Mouse (Mus musculus): ENCODE data around the gene Usp47. TPM values are rescaled to one million over a fixed set of nuclear protein-coding genes. Genes with fewer than 3 reads are reported as not detected.

Gene Usp47
- polyA plus RNA-seq, 1 experiment from 2014 or later, result 63.8 TPM

DNA sequence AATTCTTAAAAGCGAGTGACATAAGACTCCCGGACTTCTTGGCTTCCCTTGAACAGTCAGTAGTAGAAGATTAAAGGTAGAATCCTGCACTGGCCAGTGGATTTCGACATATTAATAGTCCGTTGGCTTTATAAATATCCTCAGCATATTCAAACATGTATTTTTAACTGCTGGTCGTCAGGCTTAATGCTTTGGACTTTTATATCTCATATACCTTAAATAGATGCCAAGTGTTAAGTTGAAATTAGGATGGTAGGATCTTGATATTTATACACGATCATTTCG, 1.1 kb downstream of the Usp47 start:
- Histone ChIP-seq H3K27me3 (ENCODE audit: control insufficient read depth, insufficient read depth, low read length) (no peaks in the 10 kb centered on the region), H3K27ac (ENCODE audit: low read length) (peak overlapping the region; percentile 98), H3K9me3 (replicated peaks; ENCODE audit: control insufficient read depth, low read length) (no peaks in the 10 kb centered on the region), H3K4me2 (ENCODE audit: low read depth, low read length) (peak overlapping the region; percentile 91), H3K4me1 (ENCODE audit: control insufficient read depth, insufficient read depth, low read length) (peaks cover 23% of the 10 kb centered on the region), H3K4me3 (replicated peaks; ENCODE audit: low read length) (peak overlapping the region; percentile 92), H3K9ac (ENCODE audit: low read length) (peak overlapping the region; percentile 99), H3K36me3 (ENCODE audit: control insufficient read depth, insufficient read depth, low read length) (no peaks in the 10 kb centered on the region)
- WGBS, result 9% methylated on average over 7 of the region's 7 CpGs
- ATAC-seq (ENCODE audit: insufficient read depth, low FRiP score), result no peak

DNA sequence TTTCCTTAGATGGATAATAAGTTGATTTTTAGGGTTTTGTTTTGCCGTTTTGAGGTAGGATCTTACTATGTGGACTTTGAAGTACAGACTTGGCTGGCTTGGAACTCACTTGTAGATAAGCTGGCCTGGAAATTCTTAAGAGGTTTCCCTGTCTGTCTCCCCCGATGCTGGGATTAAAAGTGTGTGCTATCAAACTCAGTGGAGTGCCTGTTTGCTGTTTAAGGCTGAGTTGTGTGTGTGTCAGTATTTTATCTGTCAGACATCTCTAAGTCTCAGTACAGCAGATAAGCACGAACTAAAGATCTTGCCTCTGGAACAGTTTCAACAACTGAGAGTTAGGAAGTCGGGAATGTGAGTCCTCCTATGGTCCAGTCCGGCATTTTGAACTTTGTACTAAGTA, 1.6 kb downstream of the Usp47 start:
- Histone ChIP-seq H3K4me1 (ENCODE audit: control insufficient read depth, insufficient read depth, low read length) (peaks cover 26% of the 10 kb centered on the region), H3K4me3 (replicated peaks; ENCODE audit: low read length) (peak overlapping the region; percentile 92), H3K9ac (ENCODE audit: low read length) (peak overlapping the region; percentile 65), H3K4me2 (ENCODE audit: low read depth, low read length) (peak overlapping the region; percentile 91), H3K9me3 (replicated peaks; ENCODE audit: control insufficient read depth, low read length) (no peaks in the 10 kb centered on the region), H3K27ac (ENCODE audit: low read length) (peak overlapping the region; percentile 49), H3K36me3 (ENCODE audit: control insufficient read depth, insufficient read depth, low read length) (no peaks in the 10 kb centered on the region), H3K27me3 (ENCODE audit: control insufficient read depth, insufficient read depth, low read length) (no peaks in the 10 kb centered on the region)
- WGBS, result 4% methylated on average over 5 of the region's 5 CpGs
- ATAC-seq (ENCODE audit: insufficient read depth, low FRiP score), result no peak

DNA sequence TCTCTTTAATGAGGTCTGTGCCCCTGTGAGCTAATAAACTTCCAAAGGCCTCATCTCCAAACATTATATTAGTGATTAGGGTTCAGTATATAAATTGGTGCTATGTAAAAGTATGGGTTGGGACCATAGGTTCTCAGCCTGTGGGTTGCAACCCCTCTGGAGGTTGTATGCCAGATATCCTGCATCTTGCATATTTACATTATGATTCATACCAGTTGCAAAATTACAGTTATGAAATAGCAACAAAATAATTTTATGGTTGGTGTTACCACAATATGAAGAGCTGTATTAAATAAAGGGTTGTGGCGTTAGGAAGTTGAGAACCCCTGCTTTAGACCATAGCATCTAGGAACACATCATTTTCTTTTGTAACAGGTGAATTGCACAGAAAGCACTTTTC, 7.3 kb downstream of the Usp47 start:
- Histone ChIP-seq H3K27me3 (ENCODE audit: control insufficient read depth, insufficient read depth, low read length) (no peaks in the 10 kb centered on the region), H3K4me2 (ENCODE audit: low read depth, low read length) (no peak overlapping the region), H3K9me3 (replicated peaks; ENCODE audit: control insufficient read depth, low read length) (no peaks in the 10 kb centered on the region), H3K27ac (ENCODE audit: low read length) (no peak overlapping the region), H3K4me1 (ENCODE audit: control insufficient read depth, insufficient read depth, low read length) (peaks cover 33% of the 10 kb centered on the region), H3K9ac (ENCODE audit: low read length) (no peak overlapping the region), H3K36me3 (ENCODE audit: control insufficient read depth, insufficient read depth, low read length) (no peaks in the 10 kb centered on the region), H3K4me3 (replicated peaks; ENCODE audit: low read length) (no peak overlapping the region)
- WGBS, result 82% methylated on average over 1 of the region's 1 CpGs
- no peak for ATAC-seq (ENCODE audit: insufficient read depth, low FRiP score)

DNA sequence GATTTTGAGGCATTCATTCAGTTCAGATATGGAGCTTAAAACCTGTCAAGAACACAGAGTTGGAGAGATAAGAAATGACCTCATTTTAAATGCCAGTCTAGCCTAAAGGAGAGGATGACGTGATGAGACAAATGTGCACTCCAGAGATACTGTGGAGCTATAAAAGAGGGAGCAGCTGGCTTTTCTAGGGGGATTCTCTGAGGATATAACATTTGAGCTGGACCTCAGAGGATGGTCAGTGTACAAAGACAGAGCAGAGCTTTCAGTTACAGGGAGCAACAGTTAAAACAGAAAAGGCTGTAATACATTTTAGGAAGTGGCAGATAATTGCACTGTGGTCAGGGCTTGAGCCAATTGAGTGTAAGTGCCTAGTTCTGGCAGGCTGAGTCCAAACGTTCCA, 12.5 kb downstream of the Usp47 start:
- Histone ChIP-seq H3K9me3 (replicated peaks; ENCODE audit: control insufficient read depth, low read length) (no peaks in the 10 kb centered on the region), H3K4me2 (ENCODE audit: low read depth, low read length) (no peak overlapping the region), H3K27me3 (ENCODE audit: control insufficient read depth, insufficient read depth, low read length) (no peaks in the 10 kb centered on the region), H3K27ac (ENCODE audit: low read length) (peak overlapping the region; percentile 64), H3K4me3 (replicated peaks; ENCODE audit: low read length) (no peak overlapping the region), H3K4me1 (ENCODE audit: control insufficient read depth, insufficient read depth, low read length) (peaks cover 9% of the 10 kb centered on the region; the same call in 1 of the 2 replicates), H3K9ac (ENCODE audit: low read length) (no peak overlapping the region), H3K36me3 (ENCODE audit: control insufficient read depth, insufficient read depth, low read length) (no peaks in the 10 kb centered on the region)
- ATAC-seq (ENCODE audit: insufficient read depth, low FRiP score), result no peak
- WGBS, result 11% methylated on average over 2 of the region's 2 CpGs

DNA sequence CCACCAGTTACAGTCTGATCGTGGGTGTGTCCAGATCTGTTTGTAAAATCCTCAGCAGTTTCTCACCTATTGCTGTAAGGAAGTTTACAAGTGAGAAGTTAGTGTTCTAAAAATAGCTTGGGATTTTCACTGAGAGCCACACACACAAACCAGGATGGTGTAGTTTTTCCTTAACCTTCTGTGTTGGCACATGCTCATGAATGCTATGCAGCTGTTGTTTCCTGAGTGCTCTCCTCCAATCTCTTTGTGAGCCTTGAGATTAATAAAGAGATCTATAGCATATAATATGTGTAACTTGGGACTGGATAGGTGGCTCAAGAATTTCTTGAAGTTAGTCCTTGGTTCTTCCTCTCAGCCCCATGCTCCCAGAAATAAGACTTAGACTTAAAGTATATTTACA, 13.3 kb downstream of the Usp47 start:
- Histone ChIP-seq H3K27ac (ENCODE audit: low read length) (no peak overlapping the region), H3K27me3 (ENCODE audit: control insufficient read depth, insufficient read depth, low read length) (no peaks in the 10 kb centered on the region), H3K9me3 (replicated peaks; ENCODE audit: control insufficient read depth, low read length) (no peaks in the 10 kb centered on the region), H3K4me3 (replicated peaks; ENCODE audit: low read length) (no peak overlapping the region), H3K36me3 (ENCODE audit: control insufficient read depth, insufficient read depth, low read length) (no peaks in the 10 kb centered on the region), H3K4me1 (ENCODE audit: control insufficient read depth, insufficient read depth, low read length) (peaks cover 7% of the 10 kb centered on the region; the same call in 1 of the 2 replicates), H3K9ac (ENCODE audit: low read length) (no peak overlapping the region), H3K4me2 (ENCODE audit: low read depth, low read length) (no peak overlapping the region)
- WGBS, result 53% methylated on average over 1 of the region's 1 CpGs
- no peak for ATAC-seq (ENCODE audit: insufficient read depth, low FRiP score)

DNA sequence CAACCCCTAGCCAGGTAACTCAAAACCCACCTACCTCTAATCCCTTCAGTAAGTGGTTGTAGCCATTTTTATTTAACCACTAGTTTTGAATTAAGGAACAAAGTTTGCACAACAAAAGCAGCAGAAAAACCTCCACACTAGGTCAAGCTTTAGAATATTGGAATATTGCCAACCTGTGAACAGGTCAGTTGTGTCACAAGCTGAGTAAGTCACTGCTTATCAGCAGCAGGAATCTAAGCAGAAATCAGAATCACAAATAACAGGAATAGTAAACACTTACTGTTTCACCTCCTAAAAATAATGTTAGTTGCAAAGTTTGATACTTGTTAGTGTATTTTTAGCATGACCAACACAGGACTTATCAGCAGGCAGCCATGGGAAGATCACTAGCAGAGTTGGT, 17.0 kb downstream of the Usp47 start:
- no peaks in the 10 kb centered on the region for H3K36me3 ChIP-seq (ENCODE audit: control insufficient read depth, insufficient read depth, low read length)
- H3K9me3 ChIP-seq (replicated peaks; ENCODE audit: control insufficient read depth, low read length), result no peaks in the 10 kb centered on the region
- no peak for ATAC-seq (ENCODE audit: insufficient read depth, low FRiP score)
- no peak overlapping the region for H3K9ac ChIP-seq (ENCODE audit: low read length)
- no peak overlapping the region for H3K27ac ChIP-seq (ENCODE audit: low read length)
- H3K27me3 ChIP-seq (ENCODE audit: control insufficient read depth, insufficient read depth, low read length), result no peaks in the 10 kb centered on the region
- no peak overlapping the region for H3K4me3 ChIP-seq (replicated peaks; ENCODE audit: low read length)
- no peak overlapping the region for H3K4me2 ChIP-seq (ENCODE audit: low read depth, low read length)
- H3K4me1 ChIP-seq (ENCODE audit: control insufficient read depth, insufficient read depth, low read length), result peaks cover 4% of the 10 kb centered on the region; the same call in 1 of the 2 replicates

DNA sequence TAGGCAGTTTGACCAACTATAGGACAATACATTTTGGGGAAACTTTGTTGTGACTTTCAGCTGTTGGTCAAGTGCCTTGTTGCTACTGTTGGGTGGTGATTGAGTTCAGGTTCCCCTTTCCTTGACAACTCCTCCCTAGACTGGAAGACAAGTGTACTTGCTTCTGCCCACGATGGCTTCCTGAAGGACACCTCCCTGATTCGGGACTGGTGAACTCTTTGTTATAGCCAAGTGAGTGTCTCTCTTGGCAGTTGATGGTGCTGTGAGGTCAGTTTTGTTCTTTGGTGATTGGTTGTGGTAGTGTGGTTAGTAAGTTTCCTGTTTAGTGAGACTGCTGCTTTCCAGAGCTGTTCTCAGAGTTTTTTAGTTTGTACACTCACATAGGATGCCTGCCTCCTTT, 19.5 kb downstream of the Usp47 start:
- Histone ChIP-seq H3K36me3 (ENCODE audit: control insufficient read depth, insufficient read depth, low read length) (no peaks in the 10 kb centered on the region), H3K4me3 (replicated peaks; ENCODE audit: low read length) (no peak overlapping the region), H3K9ac (ENCODE audit: low read length) (no peak overlapping the region), H3K4me1 (ENCODE audit: control insufficient read depth, insufficient read depth, low read length) (no peaks in the 10 kb centered on the region), H3K27me3 (ENCODE audit: control insufficient read depth, insufficient read depth, low read length) (no peaks in the 10 kb centered on the region), H3K9me3 (replicated peaks; ENCODE audit: control insufficient read depth, low read length) (no peaks in the 10 kb centered on the region), H3K4me2 (ENCODE audit: low read depth, low read length) (no peak overlapping the region), H3K27ac (ENCODE audit: low read length) (no peak overlapping the region)
- WGBS, result 64% methylated on average over 2 of the region's 2 CpGs
- no peak for ATAC-seq (ENCODE audit: insufficient read depth, low FRiP score)

DNA sequence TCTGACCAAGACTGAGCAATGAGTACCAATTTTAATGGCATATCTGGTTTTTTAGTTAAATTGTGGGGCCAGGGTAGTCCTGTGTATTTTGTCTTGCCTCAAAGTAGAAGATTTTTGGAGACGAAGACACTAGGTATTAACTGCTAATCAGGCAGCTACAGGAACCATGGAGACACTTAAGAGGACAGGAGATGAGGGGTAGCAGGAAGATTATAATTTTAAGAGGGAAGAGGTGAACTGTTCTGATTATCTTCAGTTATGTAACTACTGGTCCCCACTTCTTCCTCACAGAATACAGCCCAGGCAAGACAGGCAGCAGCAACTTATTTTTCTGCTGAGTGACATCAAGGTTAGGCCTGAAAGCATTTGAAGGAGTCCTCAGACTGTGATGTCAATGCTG, 21.9 kb downstream of the Usp47 start:
- ATAC-seq (ENCODE audit: insufficient read depth, low FRiP score), result no peak
- no peak overlapping the region for H3K4me3 ChIP-seq (replicated peaks; ENCODE audit: low read length)
- no peak overlapping the region for H3K4me2 ChIP-seq (ENCODE audit: low read depth, low read length)
- H3K27ac ChIP-seq (ENCODE audit: low read length), result no peak overlapping the region
- WGBS, result 89% methylated on average over 1 of the region's 1 CpGs
- H3K9me3 ChIP-seq (replicated peaks; ENCODE audit: control insufficient read depth, low read length), result no peaks in the 10 kb centered on the region
- no peak overlapping the region for H3K9ac ChIP-seq (ENCODE audit: low read length)
- no peaks in the 10 kb centered on the region for H3K27me3 ChIP-seq (ENCODE audit: control insufficient read depth, insufficient read depth, low read length)
- no peaks in the 10 kb centered on the region for H3K4me1 ChIP-seq (ENCODE audit: control insufficient read depth, insufficient read depth, low read length)
- H3K36me3 ChIP-seq (ENCODE audit: control insufficient read depth, insufficient read depth, low read length), result no peaks in the 10 kb centered on the region

DNA sequence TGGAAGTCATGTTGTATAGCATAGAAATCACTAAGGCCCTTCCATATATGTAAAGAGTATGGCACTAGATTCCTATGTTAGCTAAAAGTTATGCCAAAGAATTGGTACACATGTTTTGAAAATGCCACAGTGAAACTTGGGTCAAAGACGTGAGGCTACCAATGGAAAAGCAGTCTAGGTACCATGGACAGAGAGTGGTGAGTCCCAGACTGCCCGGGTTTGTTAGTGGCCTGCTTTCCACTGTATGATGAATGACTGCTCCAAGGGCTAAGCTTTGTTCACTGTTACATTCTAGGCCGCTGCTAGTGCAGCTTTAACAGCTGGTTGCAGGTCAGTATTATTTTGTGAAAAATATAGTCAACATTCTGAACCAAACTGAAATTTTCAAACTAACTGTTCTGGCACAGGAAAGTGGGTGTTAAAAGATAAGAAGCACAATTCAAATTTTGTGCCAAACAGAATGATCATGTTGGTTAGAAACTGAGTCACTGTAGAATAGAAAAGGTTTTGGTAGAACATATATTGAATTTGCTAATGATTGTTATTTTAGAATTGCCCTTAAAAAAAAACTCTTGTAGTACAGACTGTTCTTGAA, 22.6 kb downstream of the Usp47 start:
- H3K9ac ChIP-seq (ENCODE audit: low read length), result no peak overlapping the region
- H3K4me3 ChIP-seq (replicated peaks; ENCODE audit: low read length), result no peak overlapping the region
- ATAC-seq (ENCODE audit: insufficient read depth, low FRiP score), result no peak
- WGBS, result 29% methylated on average over 3 of the region's 3 CpGs
- H3K27me3 ChIP-seq (ENCODE audit: control insufficient read depth, insufficient read depth, low read length), result no peaks in the 10 kb centered on the region
- no peak overlapping the region for H3K27ac ChIP-seq (ENCODE audit: low read length)
- no peaks in the 10 kb centered on the region for H3K36me3 ChIP-seq (ENCODE audit: control insufficient read depth, insufficient read depth, low read length)
- H3K9me3 ChIP-seq (replicated peaks; ENCODE audit: control insufficient read depth, low read length), result no peaks in the 10 kb centered on the region
- no peak overlapping the region for H3K4me2 ChIP-seq (ENCODE audit: low read depth, low read length)
- no peaks in the 10 kb centered on the region for H3K4me1 ChIP-seq (ENCODE audit: control insufficient read depth, insufficient read depth, low read length)

DNA sequence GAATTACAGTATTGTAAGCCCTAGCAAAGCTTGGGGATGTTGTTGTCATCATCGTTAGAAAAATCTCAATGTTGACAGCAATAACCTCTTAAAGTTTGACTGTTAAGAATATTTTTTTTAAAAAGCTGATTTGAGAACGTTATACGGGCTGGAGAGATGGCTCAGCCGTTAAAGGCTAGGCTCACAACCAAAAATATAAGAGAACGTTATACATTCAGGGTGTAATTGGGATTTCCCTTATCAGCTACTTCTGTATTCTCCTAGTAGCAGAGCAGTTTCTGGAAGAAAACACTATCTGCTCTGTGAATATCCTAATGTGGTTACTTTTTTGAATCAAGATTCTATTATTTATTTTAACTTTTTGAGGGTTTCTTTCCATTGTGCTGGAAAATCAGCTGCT, 25.3 kb downstream of the Usp47 start:
- H3K9ac ChIP-seq (ENCODE audit: low read length), result no peak overlapping the region
- H3K4me3 ChIP-seq (replicated peaks; ENCODE audit: low read length), result no peak overlapping the region
- H3K4me1 ChIP-seq (ENCODE audit: control insufficient read depth, insufficient read depth, low read length), result no peaks in the 10 kb centered on the region
- no peaks in the 10 kb centered on the region for H3K9me3 ChIP-seq (replicated peaks; ENCODE audit: control insufficient read depth, low read length)
- H3K27me3 ChIP-seq (ENCODE audit: control insufficient read depth, insufficient read depth, low read length), result no peaks in the 10 kb centered on the region
- no peak overlapping the region for H3K4me2 ChIP-seq (ENCODE audit: low read depth, low read length)
- ATAC-seq (ENCODE audit: insufficient read depth, low FRiP score), result no peak
- WGBS, result 82% methylated on average over 5 of the region's 5 CpGs
- H3K27ac ChIP-seq (ENCODE audit: low read length), result no peak overlapping the region
- no peaks in the 10 kb centered on the region for H3K36me3 ChIP-seq (ENCODE audit: control insufficient read depth, insufficient read depth, low read length)

Measured in stomach, embryonic 16.5 days (tissue).